Mouse (Mus musculus): ENCODE results near the gene Sptlc3.

Gene Sptlc3

GRCm38 (mm10) chr2:139493836-139494235 is at the start of gene Sptlc3:
Gene Sptlc3 (plus strand): TSS chr2:139493913.
- no peak for DNase-seq (ENCODE audit: low spot score)

- DNase-seq (ENCODE audit: low spot score): no peak
Observed at GRCm38 (mm10) chr2:139467726-139468125, 26.0 kb upstream of the Sptlc3 start.

- DNase-seq (ENCODE audit: low spot score): no peak
Observed at GRCm38 (mm10) chr2:139488708-139489107, 5.0 kb upstream of the Sptlc3 start.

DNA sequence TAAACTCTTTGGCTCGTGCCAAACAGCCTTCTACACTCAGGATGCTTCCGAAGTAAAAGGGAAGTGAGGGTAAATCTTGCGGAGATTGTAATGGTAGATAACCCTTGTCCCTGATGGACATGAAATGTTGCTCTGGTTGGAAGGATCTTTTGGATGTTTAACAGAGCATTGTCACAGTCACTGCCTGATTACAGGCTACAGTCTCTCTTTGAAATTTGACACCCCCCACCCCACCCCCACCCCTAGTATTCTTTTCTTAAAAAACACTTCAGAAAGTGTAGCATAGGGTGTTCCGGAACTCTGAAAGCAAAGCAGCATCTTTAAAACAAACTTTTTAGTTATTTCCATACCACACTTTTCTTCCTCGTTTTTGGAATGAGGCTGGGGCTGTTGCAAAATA is 916 bp downstream of the Sptlc3 start:
- no peak for DNase-seq (ENCODE audit: low spot score)

DNA sequence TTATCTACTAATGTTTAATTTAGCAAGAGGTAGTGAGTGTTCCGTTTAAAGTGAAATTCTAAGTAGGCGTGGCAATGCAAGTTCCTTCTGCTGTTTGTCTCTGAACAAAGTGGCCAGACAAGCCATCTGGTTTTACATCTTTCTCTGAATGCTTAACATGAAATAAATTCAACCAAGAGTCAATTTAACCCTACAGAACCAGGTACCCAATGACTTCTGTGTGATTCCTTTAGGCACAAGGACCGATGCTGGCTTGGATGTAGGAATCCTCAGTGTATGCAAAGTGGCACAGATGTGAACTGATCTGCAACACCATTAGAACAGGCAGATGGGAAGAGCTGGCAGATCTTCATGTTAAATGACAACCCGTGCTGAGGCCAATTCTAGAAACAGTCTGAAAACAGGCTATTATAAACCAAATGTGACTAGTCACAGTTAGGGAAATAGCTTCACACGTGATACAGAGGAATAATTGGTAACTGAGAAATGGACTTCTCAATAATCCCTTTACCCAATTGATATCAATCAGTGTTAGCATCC is 68.3 kb downstream of the Sptlc3 start:
- DNase-seq (ENCODE audit: low spot score): no peak

- DNase-seq (ENCODE audit: low spot score): no peak
Observed at GRCm38 (mm10) chr2:139579280-139579679, 85.6 kb downstream of the Sptlc3 start.

DNA sequence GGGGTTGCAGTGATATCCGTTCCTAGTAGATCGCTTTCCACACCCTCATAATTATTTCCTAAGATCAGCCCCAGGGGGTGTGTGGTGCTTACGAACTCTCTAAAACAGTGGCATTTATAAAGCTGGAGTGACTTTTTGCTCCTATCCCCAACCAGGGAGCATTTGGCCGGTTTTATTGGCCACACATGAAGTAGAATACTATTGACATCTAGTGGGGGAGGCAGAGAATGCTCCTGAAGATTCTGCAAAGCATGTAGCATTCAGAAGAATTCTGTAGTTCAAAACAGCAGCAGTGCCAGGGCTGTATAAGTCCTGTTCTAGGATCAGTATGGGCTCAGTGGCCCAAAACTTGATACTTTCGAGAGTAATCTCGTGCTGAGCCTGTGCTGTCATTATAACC is 89.1 kb downstream of the Sptlc3 start:
- no peak for DNase-seq (ENCODE audit: low spot score)

GRCm38 (mm10) chr2:139587660-139588200 is 94.0 kb downstream of the Sptlc3 start:
- DNase-seq (ENCODE audit: low spot score): no peak

DNA sequence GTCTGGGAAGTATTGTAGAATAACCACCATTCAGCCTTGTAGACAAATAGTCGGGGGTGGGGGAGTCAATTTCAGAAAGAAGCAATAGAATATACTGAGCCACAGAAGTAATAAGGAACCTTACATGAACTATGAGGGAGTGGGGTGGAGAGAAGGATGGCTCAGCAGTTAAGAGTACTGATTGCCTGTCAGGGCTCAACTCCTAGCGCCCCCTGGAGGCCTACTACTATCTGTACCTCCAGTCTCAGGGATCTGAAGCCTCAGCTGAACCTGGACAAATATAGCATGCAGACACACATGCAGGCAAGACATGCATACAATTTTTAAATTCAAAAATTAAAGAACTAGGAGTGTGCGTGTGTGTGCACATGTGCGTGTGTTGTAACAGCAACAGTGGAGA is 96.2 kb downstream of the Sptlc3 start:
- DNase-seq (ENCODE audit: low spot score): no peak

DNA sequence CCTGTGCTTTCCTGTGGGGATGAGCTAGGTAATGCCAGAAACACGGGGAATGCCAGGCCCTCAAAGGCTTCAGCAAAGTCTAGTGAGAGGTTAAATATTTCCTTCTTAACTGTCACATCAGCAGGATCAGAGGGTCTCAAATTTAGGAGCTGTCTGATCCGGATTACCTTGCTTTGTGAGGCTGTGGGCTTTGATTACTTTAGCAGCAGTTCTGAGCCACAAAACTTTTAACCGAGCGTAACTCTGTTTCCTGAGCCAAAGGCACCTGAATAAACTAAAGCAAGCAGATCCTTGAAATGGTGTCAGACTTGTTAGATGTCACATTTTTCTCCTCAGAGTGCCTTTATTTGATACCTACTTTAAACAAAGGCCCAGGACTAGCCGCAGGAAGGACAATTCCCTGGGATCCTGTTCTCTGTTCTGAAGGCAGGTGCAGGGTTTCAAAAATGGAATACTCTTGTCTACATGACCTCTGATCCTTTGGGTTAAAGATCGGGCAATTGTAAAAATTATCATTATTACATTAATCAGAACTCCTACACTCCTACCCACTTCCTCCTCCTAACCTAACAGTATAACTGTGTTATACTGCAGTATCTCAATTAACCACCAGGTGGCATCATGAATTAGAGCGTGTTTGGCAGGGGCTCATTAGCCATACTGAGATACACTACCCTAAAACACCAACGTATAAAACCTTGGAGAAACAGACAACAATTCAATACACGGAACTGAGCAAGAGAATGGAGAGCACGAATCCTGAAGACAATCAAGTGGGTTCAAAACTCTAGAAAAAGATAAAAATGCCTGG is 97.4 kb downstream of the Sptlc3 start:
- no peak for DNase-seq (ENCODE audit: low spot score)

GRCm38 (mm10) chr2:139592109-139592508 is 98.4 kb downstream of the Sptlc3 start:
- no peak for DNase-seq (ENCODE audit: low spot score)

GRCm38 (mm10) chr2:139597229-139597628 is 103.5 kb downstream of the Sptlc3 start:
- no peak for DNase-seq (ENCODE audit: low spot score)

GRCm38 (mm10) chr2:139601543-139602194 is 108.0 kb downstream of the Sptlc3 start:
- no peak for DNase-seq (ENCODE audit: low spot score)

GRCm38 (mm10) chr2:139608167-139608566 is 114.5 kb downstream of the Sptlc3 start:
- DNase-seq (ENCODE audit: low spot score): no peak

DNA sequence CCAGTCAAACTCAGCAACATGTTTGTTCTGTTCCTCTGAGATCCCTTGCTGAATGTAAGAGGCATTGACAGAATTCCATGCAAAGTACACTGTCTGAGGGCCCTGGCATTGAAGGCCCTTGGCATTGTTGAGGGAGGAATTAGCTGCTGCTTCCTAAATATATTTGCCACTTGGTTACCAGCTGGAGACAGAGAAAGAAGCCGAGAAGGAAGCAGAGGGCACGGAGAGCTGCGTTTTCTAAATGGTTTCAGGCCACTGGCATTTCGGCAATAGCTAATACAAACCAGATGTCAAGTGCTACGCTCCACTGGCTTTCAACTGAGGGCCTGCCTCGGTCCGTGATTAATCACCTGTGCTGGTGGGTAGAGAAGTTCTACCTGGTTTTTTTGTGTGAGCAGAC is 115.1 kb downstream of the Sptlc3 start:
- no peak for DNase-seq (ENCODE audit: low spot score)

DNA sequence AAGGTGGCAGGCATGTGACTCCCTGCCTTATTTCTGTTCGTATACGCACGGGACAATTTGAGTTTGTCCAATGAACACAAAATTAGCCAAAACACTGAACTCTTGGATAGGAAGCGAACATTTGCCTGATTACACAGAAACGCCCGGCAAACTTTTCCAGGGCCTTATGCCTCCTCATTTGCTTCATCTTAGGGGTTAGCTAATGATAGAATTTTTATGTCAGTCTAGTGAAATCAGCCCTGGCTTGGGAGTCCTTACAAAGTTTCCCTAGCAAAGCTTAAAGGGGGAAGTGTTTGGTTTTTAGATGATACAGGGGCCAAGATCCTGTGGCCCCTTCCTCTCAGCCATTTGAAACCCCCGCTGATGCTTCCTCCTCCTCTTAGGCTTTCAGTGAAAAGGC is 115.5 kb downstream of the Sptlc3 start:
- no peak for DNase-seq (ENCODE audit: low spot score)

- no peak for DNase-seq (ENCODE audit: low spot score)
Observed at GRCm38 (mm10) chr2:139609662-139610291, 116.1 kb downstream of the Sptlc3 start.

DNA sequence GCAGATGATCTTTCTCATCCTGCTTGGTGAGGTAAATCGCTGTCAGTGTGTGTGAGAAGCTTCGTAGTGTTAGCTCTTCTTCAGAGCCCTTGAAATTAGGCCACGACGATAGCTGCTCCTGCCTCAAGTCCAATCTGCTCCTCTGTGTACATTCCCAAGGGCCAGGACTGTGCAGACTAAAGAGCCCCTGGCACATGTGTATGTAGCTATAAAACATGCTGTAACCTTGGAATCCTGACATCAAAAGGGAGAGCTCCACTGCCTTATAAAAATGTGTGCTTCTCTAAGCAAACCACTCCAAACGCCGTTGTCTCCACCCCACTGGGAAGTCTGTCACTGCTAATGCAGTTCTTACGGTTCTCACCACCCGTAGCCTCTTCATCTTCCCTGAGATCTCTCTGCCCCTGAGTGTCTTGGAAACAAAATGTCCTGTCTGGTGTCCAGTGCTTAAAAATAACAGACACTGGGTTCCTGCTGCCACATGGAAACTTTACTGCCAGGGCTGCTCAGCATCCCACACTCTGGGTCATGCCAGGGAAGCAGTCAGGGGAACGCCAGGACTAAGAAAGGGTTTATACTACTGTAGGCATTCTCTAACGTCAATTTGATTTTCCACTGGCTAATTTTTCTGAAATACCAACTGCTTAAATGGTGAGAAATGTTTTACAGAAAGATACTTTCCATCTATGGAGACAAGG is 118.8 kb downstream of the Sptlc3 start:
- no peak for DNase-seq (ENCODE audit: low spot score)

- DNase-seq (ENCODE audit: low spot score): no peak
Observed at GRCm38 (mm10) chr2:139626496-139626895, 132.8 kb downstream of the Sptlc3 start.

GRCm38 (mm10) chr2:139628731-139629130 is 135.0 kb downstream of the Sptlc3 start:
- no peak for DNase-seq (ENCODE audit: low spot score)

GRCm38 (mm10) chr2:139629653-139630052 is 135.9 kb downstream of the Sptlc3 start:
- no peak for DNase-seq (ENCODE audit: low spot score)

DNA sequence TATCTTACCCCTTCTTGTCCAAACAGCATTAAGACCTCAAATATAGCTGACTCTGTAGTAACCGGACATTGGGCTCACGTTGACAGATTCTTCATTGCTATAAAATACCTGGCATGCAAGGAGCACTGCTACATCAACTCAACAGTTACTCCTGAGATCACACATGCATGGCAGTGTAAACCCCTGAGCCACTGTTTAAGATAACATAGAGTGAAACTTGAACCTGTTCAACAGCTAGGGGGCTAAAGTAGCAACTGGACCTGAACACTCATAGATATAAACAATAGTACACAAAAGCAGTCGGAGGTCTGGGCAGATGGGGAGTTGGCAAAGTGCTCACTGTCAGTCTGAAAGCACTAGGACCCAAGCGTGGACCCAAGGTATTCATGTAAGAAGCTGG is 140.8 kb downstream of the Sptlc3 start:
- DNase-seq (ENCODE audit: low spot score): no peak

Data from ovary, postnatal 10 days (tissue).